In genomic region chr19:31082662-31083429, GRCm38 (mm10) we compare ENCODE assay signal across 8 mouse cellular contexts. TPM values are rescaled to one million over a fixed set of nuclear protein-coding genes. Genes with fewer than 3 reads are reported as not detected.
DNase-seq lines count a peak whose midpoint lies in the region; ATAC-seq lines count a peak whose summit lies in the region.

Cstf2t (plus strand) TSS chr19:31082837.

- no peaks in the 10 kb centered on the region for H3K27me3 ChIP-seq in intestine, embryonic 14.5 days (replicated peaks; ENCODE audit: control insufficient read depth, insufficient read depth, low read length)

- peak within 1 kb of the TSS; percentile 85 for H3K27ac ChIP-seq in intestine, embryonic 14.5 days (ENCODE audit: low read depth)

- peaks cover 3% of the 10 kb centered on the region; the same call in 1 of the 2 replicates for H3K9me3 ChIP-seq in intestine, embryonic 14.5 days (ENCODE audit: control insufficient read depth, low read length)

- H3K4me2 ChIP-seq in intestine, embryonic 14.5 days (ENCODE audit: low read length) = peak within 1 kb of the TSS; percentile 91

- DNase-seq in adrenal gland, adult 18-20 months (ENCODE audit: low spot score in 2 of 2) = peak; percentile 96 to 97
- peak; percentile 99 for DNase-seq in embryo, embryonic 11 days
- DNase-seq in gastrocnemius, postnatal 25 days = peak; percentile 99
- DNase-seq in intestine, embryonic 14.5 days (ENCODE audit: low spot score) = peak; percentile 93
- DNase-seq in left cerebral cortex, postnatal 14 days (ENCODE audit: low spot score in 2 of 2) = peak; percentile 100
- DNase-seq in mesoderm, embryonic 11.5 days (ENCODE audit: low read depth, low spot score) = peak; percentile 99
- peak; percentile 100 for DNase-seq in right cerebral cortex, postnatal 36 days (ENCODE audit: low spot score in 2 of 2)
- DNase-seq in yolk sac, embryonic 10.5 days (ENCODE audit: low spot score) = peak; percentile 97

- peaks cover 10% of the 10 kb centered on the region for H3K4me1 ChIP-seq in intestine, embryonic 14.5 days (replicated peaks; ENCODE audit: control insufficient read depth, insufficient read depth, low read length)

- intact Hi-C loops in left cerebral cortex, postnatal 14 days (cut with DNase I) = no loop called here

- peak within 1 kb of the TSS; percentile 80 for H3K4me3 ChIP-seq in intestine, embryonic 14.5 days (ENCODE audit: low read depth, low read length)

- peak within 1 kb of the TSS; percentile 74 for H3K9ac ChIP-seq in intestine, embryonic 14.5 days (ENCODE audit: low read length)

- ATAC-seq in intestine, embryonic 14.5 days (replicated peaks; ENCODE audit: low FRiP score, low TSS enrichment, low read depth) = peak; percentile 99

- WGBS in intestine, embryonic 14.5 days = 3% methylated on average over 56 of the region's 56 CpGs

- H3K36me3 ChIP-seq in intestine, embryonic 14.5 days (ENCODE audit: control insufficient read depth, insufficient read depth, low read length) = peaks cover 26% of the 10 kb centered on the region

RNA-seq across cellular contexts. Expression of gene Cstf2t, which starts in this region (rescaled TPM):
- 10 to 100 TPM; 17.1 to 19.2 TPM for total RNA-seq in adrenal gland, adult 18-20 months (2021)
- 10 to 100 TPM; 16.0 to 17.5 TPM for total RNA-seq in gastrocnemius, postnatal 25 days (2021)
- 27.7 and 28.3 TPM in 2 replicates for polyA plus RNA-seq in intestine, embryonic 14.5 days (2014; fragmentation: Nextera tagmentation; extraction: Ambion mirVana)
- total RNA-seq in left cerebral cortex, postnatal 14 days (2021) = 10 to 100 TPM; 65.8 to 66.5 TPM

Comparison
In these comparisons a context has a peak if more than half of its experiments do, and no peak if none do; other contexts are left out.
1. Peak in every context shown above with its lines: DNase-seq, ATAC-seq, H3K4me3 ChIP-seq and H3K27ac ChIP-seq.